Mouse (Mus musculus) midbrain, embryonic 12.5 days (tissue): ENCODE measurements around the gene Fscn3. TPM values are rescaled to one million over a fixed set of nuclear protein-coding genes. Genes with fewer than 3 reads are reported as not detected.

Experiments used
- ATAC-seq: fragments of 200-750 bp; cut with Nextera tagmentation; 2 replicates; pipeline ENCODE4 v1.8.0; 2017; ENCODE audit warnings: low read depth, moderate TSS enrichment, moderate library complexity; ENCODE audit not compliant: low FRiP score
- H3K27ac ChIP-seq: fragments of 300-500 bp; sonication (generic); replicated peaks from 2 replicates; pipeline ENCODE4 v1.5.1; 2016; ENCODE audit warnings: mild to moderate bottlenecking
- H3K27me3 ChIP-seq: fragments of 300-500 bp; sonication (generic); 2 replicates; pipeline ENCODE4 v1.6.1; 2016; ENCODE audit warnings: mild to moderate bottlenecking
- H3K36me3 ChIP-seq: fragments of 300-500 bp; sonication (generic); 2 replicates; pipeline ENCODE4 v1.6.1; 2016
- H3K4me1 ChIP-seq: fragments of 300-500 bp; sonication (generic); 2 replicates; pipeline ENCODE4 v1.6.1; 2016
- H3K4me2 ChIP-seq: fragments of 300-500 bp; sonication (generic); replicated peaks from 2 replicates; pipeline ENCODE4 v1.6.1; 2016; ENCODE audit warnings: mild to moderate bottlenecking, moderate library complexity
- H3K4me3 ChIP-seq: fragments of 300-500 bp; sonication (generic); 2 replicates; pipeline ENCODE4 v1.5.1; 2016; ENCODE audit warnings: mild to moderate bottlenecking
- H3K9ac ChIP-seq: fragments of 300-500 bp; sonication (generic); replicated peaks from 2 replicates; pipeline ENCODE4 v1.6.1; 2016; ENCODE audit warnings: mild to moderate bottlenecking, moderate library complexity
- H3K9me3 ChIP-seq: fragments of 300-500 bp; sonication (generic); 2 replicates; pipeline ENCODE4 v1.6.1; 2016; ENCODE audit warnings: mild to moderate bottlenecking
- whole genome bisulfite sequencing: fragments of 180-500 bp; shearing (Covaris S2); methylation state at CpG from one replicate; pipeline ENCODE4 v1.1.7; 2016; 5-methylcytosine and 5-hydroxymethylcytosine counted together
- polyA plus RNA-seq: library from polyadenylated mRNA; unstranded; fragments of >200 nt; fragmentation: Nextera tagmentation; extraction: Ambion mirVana; gene quantifications from 2 replicates; pipeline ENCODE4 v1.2.1, GENCODE M21; 2016

Fscn3 gene
- polyA plus RNA-seq, 1 experiment from 2014 or later: not detected

DNA sequence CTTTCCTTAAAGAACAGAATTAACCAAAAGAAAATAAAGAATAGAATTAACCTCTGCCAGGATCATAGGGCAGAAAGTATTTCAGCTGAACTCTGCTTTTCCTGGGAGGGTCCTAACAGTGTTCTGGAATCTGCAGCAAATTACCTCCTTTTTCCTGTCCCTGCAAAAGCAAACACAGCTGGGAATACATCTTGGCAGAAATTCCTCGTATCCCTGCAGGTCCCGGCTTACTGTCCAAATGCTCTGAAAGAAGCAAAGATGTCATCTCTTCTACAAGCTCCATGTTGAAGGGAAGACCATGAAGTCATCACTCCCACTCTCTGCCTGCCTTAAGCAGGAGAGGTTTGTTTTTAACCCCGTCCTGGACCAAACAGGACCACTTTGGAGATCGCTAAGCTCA lies 10.6 kb upstream of the Fscn3 start:
- 82% methylated on average over 4 of the region's 4 CpGs for WGBS
- Histone ChIP-seq H3K9me3 (0 out of 2 replicates have a peak, but pooled peaks cover 3% of the 10 kb centered on the region), H3K36me3 (peaks cover 50% of the 10 kb centered on the region), H3K4me1 (peaks cover 21% of the 10 kb centered on the region), H3K9ac (no peak overlapping the region), H3K27ac (no peak overlapping the region), H3K27me3 (no peaks in the 10 kb centered on the region), H3K4me3 (no peak overlapping the region), H3K4me2 (no peak overlapping the region)
- no peak for ATAC-seq

DNA sequence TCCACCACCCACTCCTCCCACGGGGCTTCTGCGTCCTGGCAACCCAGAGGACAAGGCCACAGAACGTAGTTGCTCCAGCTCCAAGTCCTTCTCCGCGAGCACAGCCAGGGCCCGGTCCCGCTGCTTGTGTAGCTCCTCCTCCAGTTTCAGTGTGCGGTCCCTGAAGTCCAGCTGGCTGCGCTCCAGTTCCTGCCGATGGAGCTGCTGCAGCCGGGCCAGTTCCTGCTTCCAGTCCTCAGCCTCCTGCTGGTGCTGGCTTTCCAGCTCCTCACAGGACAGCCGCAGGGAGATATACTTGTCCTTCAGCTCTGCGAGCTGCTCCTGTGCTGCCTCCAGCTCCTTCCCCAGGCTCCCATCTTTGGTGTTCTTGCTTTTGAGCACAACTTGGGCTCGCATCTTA lies 9.1 kb upstream of the Fscn3 start:
- Histone ChIP-seq H3K9ac (no peak overlapping the region), H3K36me3 (peaks cover 47% of the 10 kb centered on the region), H3K4me3 (no peak overlapping the region), H3K4me2 (no peak overlapping the region), H3K27me3 (no peaks in the 10 kb centered on the region), H3K27ac (no peak overlapping the region), H3K4me1 (peaks cover 24% of the 10 kb centered on the region), H3K9me3 (0 out of 2 replicates have a peak, but pooled peaks cover 3% of the 10 kb centered on the region)
- no peak for ATAC-seq
- 93% methylated on average over 14 of the region's 14 CpGs for WGBS

DNA sequence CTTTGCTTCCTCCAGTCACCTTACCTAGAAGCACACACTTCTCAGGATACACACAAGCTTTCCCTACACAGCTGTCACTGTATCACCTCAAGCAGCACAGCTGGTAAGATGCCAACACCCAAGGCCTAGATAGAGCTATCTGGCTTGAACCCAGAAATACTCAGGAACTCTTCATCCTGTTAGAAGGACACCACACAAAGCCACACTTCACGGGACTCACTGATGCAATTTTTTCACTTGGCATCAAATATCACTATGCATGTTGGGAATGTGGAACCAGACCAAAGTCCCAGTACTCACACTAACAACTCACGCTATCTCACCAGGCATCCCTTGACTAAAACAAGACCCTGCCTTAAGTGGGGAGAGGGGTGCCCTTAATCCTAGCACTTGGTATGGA lies 7.9 kb upstream of the Fscn3 start:
- H3K4me1 ChIP-seq: peaks cover 32% of the 10 kb centered on the region
- H3K4me2 ChIP-seq: peak overlapping the region; percentile 97
- H3K9me3 ChIP-seq: 0 out of 2 replicates have a peak, but pooled peaks cover 3% of the 10 kb centered on the region
- H3K36me3 ChIP-seq: peaks cover 39% of the 10 kb centered on the region
- no peak for ATAC-seq
- H3K4me3 ChIP-seq: peak overlapping the region; percentile 76; the same call in 1 of the 2 replicates
- H3K27ac ChIP-seq: no peak overlapping the region
- no peaks in the 10 kb centered on the region for H3K27me3 ChIP-seq
- WGBS: 86% methylated on average over 2 of the region's 2 CpGs
- H3K9ac ChIP-seq: no peak overlapping the region; the same call in 1 of the 2 replicates

DNA sequence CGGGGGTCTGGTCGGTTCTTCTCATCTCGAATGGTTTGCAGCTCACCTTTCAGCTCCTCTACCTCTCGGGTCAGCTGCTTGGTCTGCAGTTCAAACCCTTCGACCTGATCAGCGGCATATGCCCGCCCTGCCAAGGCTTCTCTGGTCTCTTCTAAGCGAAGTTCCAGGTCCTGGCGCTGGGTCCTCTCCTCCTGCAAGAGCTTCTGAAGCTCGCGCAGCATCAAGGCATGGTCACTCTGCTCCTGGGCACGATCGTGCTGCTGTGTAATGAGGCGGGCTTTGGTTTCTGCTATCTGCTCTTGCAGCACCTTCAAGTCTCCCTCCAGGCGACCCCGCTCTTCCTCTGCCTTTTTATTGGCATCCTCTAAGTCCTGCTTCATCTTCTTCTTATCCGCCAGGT lies 7.2 kb upstream of the Fscn3 start:
- ATAC-seq: no peak
- Histone ChIP-seq H3K36me3 (peaks cover 38% of the 10 kb centered on the region), H3K4me1 (peaks cover 37% of the 10 kb centered on the region), H3K4me2 (peak overlapping the region; percentile 97), H3K9ac (peak overlapping the region; percentile 82; the same call in 1 of the 2 replicates), H3K27me3 (no peaks in the 10 kb centered on the region), H3K4me3 (peak overlapping the region; percentile 76), H3K27ac (no peak overlapping the region), H3K9me3 (0 out of 2 replicates have a peak, but pooled peaks cover 2% of the 10 kb centered on the region)
- WGBS: 83% methylated on average over 17 of the region's 17 CpGs

DNA sequence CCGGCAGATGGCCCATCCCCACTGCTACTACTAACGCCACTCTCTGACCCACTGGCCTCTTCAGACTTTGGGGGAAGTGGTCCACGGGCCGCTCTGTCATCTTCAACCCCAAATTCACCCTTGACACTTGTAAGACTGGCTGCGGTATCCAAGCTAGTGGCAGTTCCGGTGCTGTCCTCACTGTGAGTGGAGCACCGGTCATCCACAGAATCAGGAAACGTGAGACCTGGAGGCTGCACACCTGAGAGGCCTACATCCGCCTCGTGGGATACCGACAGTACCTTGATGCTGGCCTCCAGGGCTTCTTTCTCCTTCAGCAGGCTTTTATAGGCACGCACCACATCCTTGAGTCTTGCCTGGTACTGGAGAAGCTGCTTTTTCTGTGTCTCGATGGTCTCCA lies 6.7 kb upstream of the Fscn3 start:
- WGBS: 29% methylated on average over 13 of the region's 13 CpGs
- Histone ChIP-seq H3K27me3 (no peaks in the 10 kb centered on the region), H3K4me3 (peak overlapping the region; percentile 76), H3K4me2 (peak overlapping the region; percentile 97), H3K27ac (no peak overlapping the region), H3K36me3 (peaks cover 38% of the 10 kb centered on the region), H3K9ac (peak overlapping the region; percentile 82), H3K4me1 (peaks cover 37% of the 10 kb centered on the region), H3K9me3 (no peaks in the 10 kb centered on the region)
- no peak for ATAC-seq

DNA sequence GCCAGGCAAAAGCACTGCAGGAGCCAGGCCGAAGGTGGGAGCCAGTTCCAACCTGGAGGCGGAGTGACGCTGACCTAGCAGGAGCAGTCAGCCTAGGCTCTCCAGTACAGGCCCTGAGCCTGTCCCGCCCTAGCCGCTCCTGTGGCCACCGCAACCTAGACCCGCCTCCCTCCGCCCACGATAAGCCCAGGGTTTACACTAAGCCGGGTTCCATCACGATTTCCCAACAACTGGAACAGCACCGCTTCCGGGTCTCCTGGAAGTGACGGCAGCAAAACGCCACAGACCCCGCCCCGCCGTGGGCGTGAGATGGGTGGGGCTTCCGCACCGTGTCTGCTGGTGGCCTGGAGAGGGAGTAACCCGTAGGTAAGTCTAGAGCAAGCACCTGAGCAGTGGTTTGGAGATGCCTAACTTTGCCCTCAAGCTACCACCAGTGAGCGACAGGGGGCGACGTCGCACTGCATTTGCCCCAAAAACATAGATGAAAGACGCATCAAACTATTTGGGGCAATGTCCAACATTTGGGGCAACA lies 6.1 kb upstream of the Fscn3 start:
- peak overlapping the region; percentile 49 for H3K27ac ChIP-seq
- peak overlapping the region; percentile 82 for H3K9ac ChIP-seq
- under 1% methylated on average over 27 of the region's 27 CpGs for WGBS
- peaks cover 37% of the 10 kb centered on the region for H3K4me1 ChIP-seq
- H3K4me2 ChIP-seq: peak overlapping the region; percentile 97
- no peaks in the 10 kb centered on the region for H3K27me3 ChIP-seq
- peak overlapping the region; percentile 76 for H3K4me3 ChIP-seq
- ATAC-seq: peak; percentile 83
- H3K36me3 ChIP-seq: peaks cover 40% of the 10 kb centered on the region
- H3K9me3 ChIP-seq: no peaks in the 10 kb centered on the region

DNA sequence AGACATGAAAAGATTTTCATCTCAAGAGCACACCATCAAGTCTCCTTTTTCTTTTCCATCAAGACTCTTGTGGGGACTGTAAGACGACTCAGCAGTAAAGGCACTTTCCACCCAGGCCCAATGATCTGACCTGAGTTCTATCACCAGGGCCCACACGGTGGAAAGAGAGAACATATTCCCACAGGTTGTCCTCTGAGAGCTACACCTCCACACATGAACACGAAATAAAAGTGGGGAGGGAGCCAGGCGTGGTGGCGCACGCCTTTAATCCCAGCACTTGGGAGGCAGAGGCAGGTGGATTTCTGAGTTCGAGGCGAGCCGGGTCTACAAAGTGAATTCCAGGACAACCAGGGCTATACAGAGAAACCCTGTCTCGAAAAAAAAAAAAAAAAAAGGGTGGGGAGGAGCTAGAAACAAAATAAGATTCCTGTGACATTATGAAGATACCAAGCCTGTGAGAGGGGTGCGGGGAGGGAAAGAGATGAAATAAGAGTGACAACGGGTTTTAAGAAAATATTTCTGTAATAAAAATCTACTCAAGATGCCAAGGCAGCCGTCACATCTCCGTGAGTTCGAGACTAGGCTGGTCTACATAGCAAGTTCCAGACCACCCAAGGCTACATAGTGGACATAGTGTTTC lies 4.8 kb upstream of the Fscn3 start:
- H3K9me3 ChIP-seq: no peaks in the 10 kb centered on the region
- 72% methylated on average over 15 of the region's 15 CpGs for WGBS
- no peak overlapping the region for H3K27ac ChIP-seq
- peaks cover 41% of the 10 kb centered on the region for H3K4me1 ChIP-seq
- ATAC-seq: no peak
- H3K4me2 ChIP-seq: peak overlapping the region; percentile 75
- no peaks in the 10 kb centered on the region for H3K27me3 ChIP-seq
- H3K4me3 ChIP-seq: peak overlapping the region; percentile 95
- H3K9ac ChIP-seq: no peak overlapping the region
- H3K36me3 ChIP-seq: peaks cover 36% of the 10 kb centered on the region

DNA sequence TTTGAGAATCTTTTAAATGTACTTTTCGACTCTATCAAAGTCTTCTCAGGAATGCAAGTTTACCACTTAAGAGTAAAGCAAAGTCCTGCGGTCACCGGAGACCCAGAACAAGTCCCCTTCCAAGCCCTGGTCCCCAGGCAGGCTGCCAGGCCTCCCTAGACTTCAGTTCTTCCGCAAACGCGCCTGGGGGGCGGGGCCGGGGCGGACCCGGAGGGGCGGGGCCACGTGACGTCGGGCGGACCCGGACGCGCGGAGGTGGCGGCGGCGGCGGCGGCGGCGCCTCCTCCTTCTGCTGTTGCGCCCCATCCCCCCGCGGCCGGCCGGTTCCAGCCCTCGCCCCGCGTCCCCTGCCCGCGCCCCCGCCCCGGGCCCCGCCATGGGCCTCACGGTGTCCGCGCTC lies 4.3 kb upstream of the Fscn3 start, which contains the start of gene Arf5:
Gene Arf5, plus strand, starts transcription at position 248 of the 400 bp plus-strand sequence.
- peak; percentile 83 for ATAC-seq
- peaks cover 41% of the 10 kb centered on the region for H3K4me1 ChIP-seq
- no peaks in the 10 kb centered on the region for H3K9me3 ChIP-seq
- peak within 1 kb of the TSS; percentile 97 for H3K9ac ChIP-seq
- H3K4me3 ChIP-seq: peak within 1 kb of the TSS; percentile 95
- peaks cover 30% of the 10 kb centered on the region for H3K36me3 ChIP-seq
- H3K4me2 ChIP-seq: peak within 1 kb of the TSS; percentile 75
- H3K27ac ChIP-seq: peak within 1 kb of the TSS; percentile 80
- 2% methylated on average over 35 of the region's 42 CpGs for WGBS
- H3K27me3 ChIP-seq: no peaks in the 10 kb centered on the region

DNA sequence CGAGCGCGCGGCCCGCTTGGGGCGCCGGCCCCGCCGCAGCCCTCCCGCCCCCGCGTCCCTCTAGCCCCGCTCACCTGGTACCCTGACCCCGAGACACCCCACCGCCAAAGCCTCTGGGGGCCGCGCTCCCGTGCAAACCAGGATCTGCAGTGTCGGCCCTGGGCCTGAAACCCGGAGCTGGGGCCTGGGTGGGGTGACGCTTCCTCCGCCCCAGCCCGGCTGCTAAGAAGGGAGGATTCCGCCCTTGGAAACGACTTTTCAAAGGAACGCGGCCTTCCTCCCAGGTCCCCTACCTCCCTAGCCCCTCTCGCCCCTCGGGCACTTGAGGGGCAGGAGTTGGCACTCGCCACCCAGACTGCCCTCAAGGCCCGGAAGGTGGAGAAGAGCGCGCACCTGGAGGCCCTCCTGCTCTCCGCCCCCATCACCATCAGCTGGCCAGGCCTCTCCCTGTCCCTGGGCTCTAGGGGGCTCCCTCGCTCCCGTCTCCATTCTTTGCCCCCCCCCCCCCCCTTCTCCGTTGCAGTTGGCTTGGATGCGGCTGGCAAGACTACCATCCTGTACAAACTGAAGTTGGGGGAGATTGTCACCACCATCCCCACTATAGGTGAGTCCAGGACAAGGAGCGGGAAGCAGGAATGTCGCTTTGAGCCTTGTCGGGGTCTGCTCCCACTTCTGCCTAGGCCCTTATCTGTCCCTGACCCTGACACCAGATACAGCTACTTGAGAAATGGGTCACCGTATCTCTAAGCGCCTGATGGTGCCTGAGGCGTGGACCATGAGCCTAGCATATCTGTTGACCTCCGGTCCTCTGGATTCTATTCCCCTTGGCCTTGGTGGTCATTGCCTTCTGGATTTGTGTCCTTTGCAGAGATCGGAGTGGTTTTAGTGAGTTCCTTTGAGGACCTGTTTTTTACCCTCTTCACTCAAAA lies 3.6 kb upstream of the Fscn3 start:
- Histone ChIP-seq H3K4me1 (peaks cover 41% of the 10 kb centered on the region), H3K36me3 (peaks cover 23% of the 10 kb centered on the region), H3K27ac (peak overlapping the region; percentile 80), H3K9ac (peak overlapping the region; percentile 97), H3K9me3 (no peaks in the 10 kb centered on the region), H3K4me3 (peak overlapping the region; percentile 95), H3K27me3 (no peaks in the 10 kb centered on the region), H3K4me2 (peak overlapping the region; percentile 75)
- peak; percentile 57 for ATAC-seq
- 15% methylated on average over 35 of the region's 46 CpGs for WGBS

DNA sequence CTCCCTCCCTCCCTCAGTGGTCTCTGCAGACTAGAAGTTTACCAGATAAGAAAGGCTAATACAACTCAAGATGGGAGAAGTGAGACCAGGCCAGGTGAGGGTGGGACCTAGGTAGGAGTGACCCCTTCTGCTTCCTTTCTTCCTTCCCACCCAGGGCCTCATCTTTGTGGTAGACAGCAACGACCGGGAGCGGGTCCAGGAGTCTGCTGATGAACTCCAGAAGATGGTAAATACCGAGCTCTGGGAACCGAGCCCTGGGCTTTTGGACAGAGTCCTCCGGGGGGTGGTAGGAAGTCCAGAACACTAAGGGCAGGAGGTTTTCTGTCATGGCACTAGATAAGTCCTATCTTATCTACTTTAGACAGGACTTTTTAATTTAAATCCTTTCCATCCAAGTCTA lies 2.6 kb upstream of the Fscn3 start:
- Histone ChIP-seq H3K4me1 (peaks cover 35% of the 10 kb centered on the region), H3K27me3 (no peaks in the 10 kb centered on the region), H3K4me3 (peak overlapping the region; percentile 95; the same call in 1 of the 2 replicates), H3K9me3 (no peaks in the 10 kb centered on the region), H3K36me3 (peaks cover 17% of the 10 kb centered on the region), H3K27ac (no peak overlapping the region), H3K9ac (no peak overlapping the region), H3K4me2 (peak overlapping the region; percentile 75)
- ATAC-seq: no peak
- WGBS: 98% methylated on average over 6 of the region's 6 CpGs

DNA sequence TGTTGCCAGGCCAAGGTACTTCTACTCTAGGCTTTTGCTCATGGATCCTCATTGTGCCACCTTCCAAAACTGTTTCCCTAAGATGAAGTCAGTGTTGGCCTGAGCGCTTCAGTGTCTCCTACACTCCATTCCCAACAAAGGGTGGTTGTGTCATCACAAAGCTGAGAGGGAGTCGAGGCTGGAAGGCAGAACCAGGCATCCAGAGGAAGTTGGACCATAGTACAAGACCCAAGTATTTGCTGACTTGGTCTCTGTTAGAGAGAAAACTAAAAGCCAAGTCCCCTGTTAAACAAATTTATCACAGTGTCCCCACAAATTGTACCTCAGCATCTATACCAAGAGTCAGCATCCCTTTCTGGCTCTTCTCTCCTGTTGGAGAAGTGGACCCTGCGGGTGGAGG lies 701 bp downstream of the Fscn3 start, which contains the start of gene Gcc1:
Gene Gcc1, minus strand, starts transcription at position 101 of the 400 bp plus-strand sequence.
- H3K27ac ChIP-seq: no peak within 1 kb of the TSS
- H3K4me2 ChIP-seq: no peak within 1 kb of the TSS
- H3K4me3 ChIP-seq: no peak within 1 kb of the TSS
- no peak for ATAC-seq
- no peaks in the 10 kb centered on the region for H3K27me3 ChIP-seq
- 92% methylated on average over 3 of the region's 3 CpGs for WGBS
- peaks cover 17% of the 10 kb centered on the region for H3K36me3 ChIP-seq
- no peak within 1 kb of the TSS for H3K9ac ChIP-seq
- H3K4me1 ChIP-seq: peaks cover 17% of the 10 kb centered on the region
- no peaks in the 10 kb centered on the region for H3K9me3 ChIP-seq
